24 mouse cellular contexts compared by ENCODE assay signal in the genomic region with DNA sequence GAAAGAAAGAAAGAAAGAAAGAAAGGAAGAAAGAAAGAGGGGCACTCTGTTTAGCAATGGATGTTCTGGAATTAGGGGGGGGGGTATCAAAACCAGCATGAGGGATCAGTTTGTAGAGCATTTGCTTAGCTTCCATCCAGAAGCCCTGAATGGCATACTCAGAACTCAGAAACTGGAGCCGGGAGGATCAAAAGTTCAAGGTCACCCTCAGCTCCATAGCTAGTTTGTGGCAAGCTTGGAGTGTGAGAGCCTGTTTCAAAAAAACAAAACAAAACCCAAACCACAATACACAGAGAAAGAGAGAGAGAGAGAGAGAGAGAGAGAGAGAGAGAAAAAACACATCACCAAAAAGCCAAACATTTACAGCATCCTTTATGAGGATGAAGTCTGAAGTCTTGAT.
"Had no signal": no experiment of that assay in that cellular context is flagged by ENCODE, and none has a peak within 500 bp of the region (broad histone marks: within the 10 kb centered on the region; RNA-seq: fewer than 3 reads in every experiment).

No protein-coding gene starts in this region.

- H3K36me3 ChIP-seq: heart, embryonic 15.5 days; hindbrain, embryonic 13.5 days; hindbrain, embryonic 15.5 days; kidney, embryonic 15.5 days had no signal

- H3K9ac ChIP-seq: heart, embryonic 13.5 days; heart, embryonic 15.5 days; hindbrain, embryonic 13.5 days; hindbrain, embryonic 15.5 days; kidney, embryonic 15.5 days; limb, embryonic 13.5 days; limb, embryonic 15.5 days; liver, embryonic 12.5 days; liver, embryonic 14.5 days had no signal

- DNase-seq: gastrocnemius, postnatal 14 days; gastrocnemius, postnatal 36 days; heart, adult 11 months; heart, adult 2 months; heart, postnatal 14 days; heart, postnatal 36 days; kidney, adult 11 months; kidney, adult 2 months; kidney, postnatal 14 days; kidney, postnatal 4 days; left cerebral cortex, postnatal 4 days had no signal

- H3K4me1 ChIP-seq: hindbrain, embryonic 15.5 days had no signal

- H3K9me3 ChIP-seq: heart, embryonic 13.5 days; heart, embryonic 15.5 days; hindbrain, embryonic 13.5 days; hindbrain, embryonic 15.5 days; kidney, embryonic 15.5 days; limb, embryonic 13.5 days; limb, embryonic 15.5 days; liver, embryonic 12.5 days had no signal

- H3K4me3 ChIP-seq: heart, adult 2 months; heart, embryonic 13.5 days; heart, embryonic 15.5 days; hindbrain, embryonic 13.5 days; hindbrain, embryonic 15.5 days; kidney, embryonic 15.5 days; layer of hippocampus, adult 2 months; left cerebral cortex, adult 2 months; limb, embryonic 13.5 days; limb, embryonic 15.5 days; liver, embryonic 12.5 days had no signal

- H3K27ac ChIP-seq: heart, adult 2 months; heart, embryonic 13.5 days; heart, embryonic 15.5 days; hindbrain, embryonic 13.5 days; hindbrain, embryonic 15.5 days; hindbrain, postnatal 0 days; kidney, embryonic 15.5 days; kidney, postnatal 0 days; layer of hippocampus, adult 2 months; left cerebral cortex, adult 2 months; limb, embryonic 13.5 days; limb, embryonic 15.5 days; liver, embryonic 12.5 days; liver, embryonic 14.5 days had no signal

- H3K27me3 ChIP-seq: heart, embryonic 13.5 days; heart, embryonic 15.5 days; kidney, embryonic 15.5 days; limb, embryonic 13.5 days; limb, embryonic 15.5 days; liver, embryonic 12.5 days had no signal
